Mouse (Mus musculus) spleen, postnatal 10 days (tissue): ENCODE measurements around the gene Tmem259.
A peak's percentile ranks its signal among the peaks of the same experiment; 100 is the strongest.

Experiments used
- DNase-seq, 2 experiments: peaks; one replicate each; pipeline ENCODE4 v3.0.0; 2021 to 2022; ENCODE audit warnings: low spot score in 2 of 2

Gene Tmem259

DNA sequence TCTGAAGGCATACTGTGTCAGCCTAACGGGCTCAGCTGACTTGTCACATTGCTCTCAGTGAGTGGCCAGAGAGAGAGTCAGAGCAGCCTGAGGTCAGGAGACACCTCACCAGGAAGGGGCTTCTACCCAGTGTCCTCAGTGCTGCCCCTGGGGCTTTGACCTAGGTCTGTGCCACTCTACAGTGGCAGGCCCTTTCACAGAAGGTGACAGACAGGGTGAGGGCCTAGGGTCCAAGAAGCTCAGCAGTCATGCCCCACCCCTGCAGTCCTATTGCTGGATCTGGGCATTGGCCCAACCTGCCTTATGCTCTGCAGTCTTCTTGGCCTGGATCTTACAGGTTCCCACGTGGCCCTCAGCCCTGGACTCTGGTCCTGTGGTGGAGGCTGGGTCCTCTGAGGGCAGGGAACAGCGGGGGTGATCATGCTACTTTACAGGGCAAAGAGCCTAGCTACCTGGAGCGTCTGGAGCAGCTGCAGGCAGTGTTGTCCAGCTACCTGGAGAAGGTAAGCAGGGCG lies 17.2 kb downstream of the Tmem259 start:
- no peak for DNase-seq

GRCm38 (mm10) chr10:79965325-79965724 lies 18.8 kb downstream of the Tmem259 start:
- no peak for DNase-seq

GRCm38 (mm10) chr10:79964727-79965126 lies 19.4 kb downstream of the Tmem259 start:
- no peak for DNase-seq

- no peak for DNase-seq
These were observed 23.3 kb downstream of the Tmem259 start for GRCm38 (mm10) chr10:79960671-79961294.

- DNase-seq: peak; percentile 99 to 100
These were observed 24.1 kb downstream of the Tmem259 start, which contains the start of gene Wdr18 for GRCm38 (mm10) chr10:79959847-79960601. Gene Wdr18, plus strand, starts transcription at chr10:79960152.

GRCm38 (mm10) chr10:79959412-79959811 lies 24.7 kb downstream of the Tmem259 start:
- peak in 1 of 2 experiments; percentile 59 for DNase-seq

DNA sequence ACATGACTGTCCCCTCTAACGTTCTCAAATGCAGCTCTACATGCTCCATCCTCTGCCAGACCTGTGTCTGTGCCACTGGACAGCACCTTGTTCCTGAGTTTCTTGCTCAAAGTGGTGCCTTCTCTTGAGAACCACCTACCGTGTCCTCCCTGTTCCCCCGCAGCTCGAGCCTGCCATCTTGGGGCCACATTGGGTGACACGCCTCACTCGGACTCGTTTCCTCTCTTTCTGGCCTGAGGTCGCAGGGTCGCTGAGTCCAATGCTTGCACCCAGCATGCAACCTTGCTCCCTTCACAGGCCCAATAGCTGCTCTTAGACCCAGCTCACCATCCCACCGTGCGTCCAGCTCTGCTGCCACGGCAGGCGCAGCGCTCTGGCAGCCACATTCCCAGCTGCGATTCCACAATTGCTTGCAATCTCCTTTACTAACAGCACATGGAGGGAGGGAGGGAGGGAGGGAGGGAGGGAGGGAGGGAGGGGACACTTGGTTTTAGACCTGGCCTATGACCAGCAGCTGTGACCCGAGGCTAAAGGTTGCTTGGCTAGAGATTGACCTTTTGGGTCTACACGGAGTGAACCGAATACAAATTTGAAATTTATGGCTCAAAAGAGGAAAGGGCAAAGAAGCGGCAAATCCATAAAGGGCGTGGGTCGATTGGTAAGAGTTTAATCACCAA lies 25.9 kb downstream of the Tmem259 start:
- peak; percentile 82 to 91 for DNase-seq

DNA sequence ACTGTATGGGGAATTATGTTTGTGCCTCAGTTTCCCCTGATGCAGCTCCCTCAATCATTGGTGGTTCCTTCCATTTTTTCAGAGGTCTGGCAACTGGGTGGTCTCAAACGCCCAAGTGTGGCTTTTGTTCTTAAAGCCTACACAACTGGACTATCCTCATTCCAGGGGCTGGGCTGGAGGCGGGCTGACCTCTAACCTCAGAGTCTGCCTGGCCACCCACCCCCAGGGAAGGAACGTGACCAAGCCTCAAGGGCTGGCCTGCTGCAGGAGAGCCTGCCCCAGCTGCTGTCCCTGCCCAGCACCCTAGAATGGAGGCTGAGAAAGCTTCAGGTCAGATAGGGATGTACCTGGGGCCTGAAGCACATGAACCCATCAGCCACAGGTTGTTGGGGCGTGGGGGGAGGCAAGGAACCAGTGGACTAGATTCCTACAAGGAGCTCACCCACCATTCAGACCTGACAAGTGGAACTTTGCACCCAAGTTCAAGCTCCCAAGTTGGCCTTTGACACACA lies 27.4 kb downstream of the Tmem259 start:
- DNase-seq: no peak

DNA sequence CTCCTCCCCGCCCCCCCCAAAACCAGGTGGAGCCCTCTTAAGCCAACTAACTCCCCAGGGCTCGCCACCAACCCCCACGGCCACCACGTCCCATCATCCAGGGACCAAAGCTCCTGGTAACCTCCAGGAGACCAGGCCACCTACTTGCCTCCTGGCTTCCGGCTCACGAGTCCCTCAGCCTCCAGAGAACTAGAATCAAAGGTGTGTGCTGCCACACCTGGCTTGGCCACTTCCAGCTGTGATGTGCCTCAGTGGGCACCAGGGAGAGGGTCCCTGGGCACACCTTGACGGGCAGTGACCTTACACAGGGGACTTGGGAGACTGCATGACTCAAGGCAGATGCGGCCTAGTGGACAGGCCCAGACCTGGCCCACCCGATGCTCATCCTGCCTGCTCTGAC lies 28.4 kb downstream of the Tmem259 start:
- DNase-seq: no peak

- peak in 1 of 2 experiments; percentile 66 for DNase-seq
These were observed 30.2 kb downstream of the Tmem259 start for GRCm38 (mm10) chr10:79953946-79954345.

- DNase-seq: no peak
These were observed 33.5 kb downstream of the Tmem259 start for GRCm38 (mm10) chr10:79950661-79951060.

DNA sequence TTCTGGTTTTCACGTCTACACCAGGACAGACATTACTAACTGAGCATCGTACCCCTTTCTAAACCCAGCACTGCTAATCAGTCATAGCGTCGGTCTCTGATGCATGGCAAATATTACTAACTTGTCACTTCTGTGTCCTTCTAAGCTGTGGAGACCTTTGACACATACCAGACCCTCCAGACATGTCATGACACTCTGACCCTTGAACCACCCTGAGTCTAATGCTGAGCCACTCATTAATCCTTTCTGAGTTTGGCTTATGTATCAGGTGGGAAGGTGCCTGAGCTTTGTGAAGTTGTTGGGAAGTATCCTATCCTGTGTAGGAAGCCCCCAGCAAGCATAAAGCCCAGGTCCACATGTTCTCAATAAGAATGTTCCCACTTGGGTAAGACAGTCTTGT lies 34.3 kb downstream of the Tmem259 start:
- DNase-seq: no peak

DNA sequence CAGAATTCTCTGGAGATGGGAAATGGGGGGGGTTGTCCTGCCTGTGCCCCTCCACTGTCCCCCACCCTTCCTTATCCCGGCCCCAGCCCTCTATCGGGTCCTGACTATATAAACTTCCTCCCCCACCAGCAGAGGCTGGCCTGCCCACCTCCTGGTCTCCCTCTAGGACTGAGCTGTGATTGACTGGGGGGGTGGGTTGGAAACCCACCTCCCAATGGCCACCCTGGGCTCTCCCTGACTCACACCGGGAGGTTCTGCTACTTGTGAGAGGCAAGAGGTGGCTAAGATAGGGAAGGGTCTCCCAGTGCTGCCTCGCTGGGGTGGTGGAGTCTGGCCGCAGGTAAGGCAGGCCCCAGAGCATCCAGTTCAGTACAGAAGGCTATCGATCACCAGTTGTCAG lies 36.6 kb downstream of the Tmem259 start:
- no peak for DNase-seq

DNA sequence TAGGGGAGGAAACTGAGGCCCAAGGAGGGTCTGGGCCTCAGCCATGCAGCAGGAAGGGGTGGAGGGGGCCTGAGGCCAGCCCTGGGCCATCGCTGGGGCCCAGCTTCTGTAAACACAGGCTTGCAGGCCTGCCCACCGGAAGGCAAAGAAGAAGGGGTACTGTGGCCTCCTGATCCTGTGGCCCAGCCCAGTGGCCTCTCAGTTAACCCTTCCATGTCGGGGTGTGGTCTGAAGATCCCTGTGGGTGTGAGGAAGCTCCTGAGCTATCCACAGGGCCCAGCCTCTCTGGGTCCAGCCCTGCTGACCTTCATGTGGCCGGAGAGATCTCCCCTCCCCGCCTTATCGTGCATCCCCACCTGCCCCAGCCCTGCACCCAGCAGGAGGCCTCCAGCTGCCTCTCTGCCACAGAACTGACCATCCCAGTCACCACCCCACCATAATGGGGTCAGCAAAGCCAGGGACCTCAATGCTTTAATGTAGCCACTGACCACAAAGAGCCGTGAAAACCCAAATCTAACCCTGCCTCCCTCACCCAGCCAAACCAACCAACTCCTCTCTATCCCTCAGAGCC lies 37.3 kb downstream of the Tmem259 start:
- peak in 1 of 2 experiments; percentile 36 for DNase-seq

- DNase-seq: no peak
These were observed 38.5 kb downstream of the Tmem259 start for GRCm38 (mm10) chr10:79945507-79946234.

- DNase-seq: peak in 1 of 2 experiments; percentile 29
These were observed 40.6 kb downstream of the Tmem259 start for GRCm38 (mm10) chr10:79943471-79943901.

DNA sequence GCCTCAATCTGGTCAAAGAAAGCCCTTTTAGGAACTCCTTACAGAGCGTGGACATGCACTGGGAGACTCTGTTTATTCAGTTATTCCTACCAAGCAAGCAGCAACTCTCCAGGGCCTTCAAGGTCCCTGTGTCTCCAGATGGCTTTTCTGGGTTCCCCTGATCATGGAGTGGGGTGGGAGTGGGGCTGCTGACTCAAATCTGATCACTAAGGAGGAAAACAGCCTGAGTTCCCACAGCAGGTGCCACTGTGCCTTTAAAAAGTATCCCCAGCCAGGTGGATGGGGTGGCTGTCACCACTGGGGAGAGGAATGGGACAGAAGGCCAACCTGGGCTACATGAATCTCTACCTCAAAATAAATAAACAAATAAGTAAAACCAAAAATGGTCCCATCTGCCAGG lies 41.1 kb downstream of the Tmem259 start:
- DNase-seq: no peak

DNA sequence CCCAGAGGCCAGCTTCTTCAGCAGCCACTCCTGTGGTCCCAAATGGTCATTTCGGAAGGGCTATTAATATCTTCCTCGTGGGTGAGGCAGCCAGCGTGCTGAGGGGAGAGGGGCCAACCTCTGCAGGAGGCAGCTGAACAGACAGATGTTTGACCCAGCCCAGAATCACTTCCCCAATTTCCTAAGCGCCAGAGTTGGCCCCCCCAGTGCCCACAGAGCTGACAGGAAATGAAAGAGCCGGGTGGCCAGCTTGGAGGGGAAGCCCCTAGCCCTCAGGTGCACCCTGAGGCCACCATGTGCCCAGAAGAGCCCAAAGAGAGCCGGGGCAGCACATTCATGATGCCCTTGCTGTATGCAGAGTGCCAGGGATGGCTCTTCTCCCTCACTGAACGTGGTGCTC lies 43.4 kb downstream of the Tmem259 start:
- DNase-seq: peak in 1 of 2 experiments; percentile 82

- peak in 1 of 2 experiments; percentile 48 for DNase-seq
These were observed 46.2 kb downstream of the Tmem259 start for GRCm38 (mm10) chr10:79937775-79938526.

DNA sequence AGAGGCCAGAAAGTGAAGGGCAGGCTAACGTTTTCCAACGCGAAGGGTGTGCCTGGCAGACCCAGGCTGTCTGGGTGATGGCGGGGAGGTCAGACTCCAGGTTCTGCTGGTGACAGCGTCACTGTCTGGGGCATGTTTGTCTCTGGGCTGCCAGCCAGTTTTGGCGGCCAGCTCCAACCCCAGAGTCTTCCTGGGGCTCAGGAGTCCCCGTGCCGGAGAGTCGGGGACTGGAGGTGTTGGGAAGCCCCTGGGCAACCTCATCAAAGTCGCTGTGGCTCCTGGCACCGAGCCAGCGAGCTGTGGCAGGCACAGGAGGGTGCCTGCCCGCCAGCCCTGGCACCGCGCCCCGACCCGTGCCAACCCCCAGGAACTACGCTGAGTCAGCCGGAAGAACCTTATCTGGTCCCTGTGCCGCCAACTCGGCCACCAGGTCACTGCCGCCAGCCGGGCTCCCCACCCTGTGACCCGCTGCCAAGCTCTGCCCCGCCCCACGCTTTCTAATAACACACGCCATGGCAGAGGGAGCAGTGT lies 47.2 kb downstream of the Tmem259 start:
- peak; percentile 89 to 92 for DNase-seq
